Mouse (Mus musculus) CH12.LX (cell line): Measurements from ENCODE around the gene Eepd1.
A peak's percentile ranks its signal among the peaks of the same experiment; 100 is the strongest.

Experiments
- CTCF ChIP-seq, 2 experiments: IDR thresholded peaks in 1 of 2; conservative IDR thresholded peaks in 1 of 2; 2 replicates each; pipeline ENCODE4 v1.5.1; 2011 to 2012; ENCODE audit warnings: low read depth in 2 of 2, low read length in 2 of 2, improper control_type of control experiment in 1 of 2, inconsistent platforms in 1 of 2, mild to moderate bottlenecking in 1 of 2, moderate library complexity in 1 of 2
- JUND ChIP-seq: conservative IDR thresholded peaks from 2 replicates; pipeline ENCODE4 v1.6.1; 2011; ENCODE audit warnings: low read depth, low read length, improper control_type of control experiment
- NRF1 ChIP-seq: IDR thresholded peaks from 2 replicates; pipeline ENCODE4 v1.6.1; 2014; ENCODE audit warnings: low read depth, mild to moderate bottlenecking, inconsistent platforms, low read length, improper control_type of control experiment, moderate library complexity
- RAD21 ChIP-seq: IDR thresholded peaks from 2 replicates; pipeline ENCODE4 v1.6.1; 2011; ENCODE audit warnings: low read depth, mild to moderate bottlenecking, low read length, improper control_type of control experiment, moderate library complexity
- SIN3A ChIP-seq: IDR thresholded peaks from 2 replicates; pipeline ENCODE4 v1.6.1; 2012; ENCODE audit warnings: low read length, improper control_type of control experiment, inconsistent platforms
- TCF12 ChIP-seq: IDR thresholded peaks from 2 replicates; pipeline ENCODE4 v1.6.1; 2014; ENCODE audit warnings: low read depth, mild to moderate bottlenecking, inconsistent platforms, low read length, improper control_type of control experiment
- UBTF ChIP-seq: IDR thresholded peaks from 2 replicates; pipeline ENCODE4 v1.6.1; 2012; ENCODE audit warnings: low read depth, mild to moderate bottlenecking, inconsistent platforms, low read length, improper control_type of control experiment, moderate library complexity
- USF1 ChIP-seq: IDR thresholded peaks from 2 replicates; pipeline ENCODE4 v1.6.1; 2014; ENCODE audit warnings: low read depth, mild to moderate bottlenecking, inconsistent platforms, low read length, improper control_type of control experiment

GRCm38 (mm10) chr9:25450394-25450793 lies 31.0 kb upstream of the Eepd1 start:
- peak in 1 of 2 experiments; percentile 60; a peak in 2 of 4 replicates for TF ChIP-seq CTCF (conservative IDR thresholded peaks at IDR 0.05 in 1 of 2, IDR thresholded peaks at IDR 0.05 in 1 of 2; ENCODE audit: low read depth in 2 of 2, low read length in 2 of 2)
- TF ChIP-seq NRF1 = no peak
- TF ChIP-seq RAD21 = peak; percentile 2; the same call in 1 of the 2 replicates
- no peak for TF ChIP-seq TCF12
- TF ChIP-seq SIN3A = no peak
- no peak for TF ChIP-seq JUND
- TF ChIP-seq USF1 = no peak
- TF ChIP-seq UBTF = no peak
